Mouse (Mus musculus): ENCODE measurements around the gene Asic1. TPM values are rescaled to one million over a fixed set of nuclear protein-coding genes. Genes with fewer than 3 reads are reported as not detected.
A peak's percentile ranks its signal among the peaks of the same experiment; 100 is the strongest.
"Not testable (repeated sequence)": the region's sequence is repeated elsewhere in the genome, so short reads cannot be mapped to it uniquely, and the experiment has no call there.

Gene Asic1
- total RNA-seq, 2 experiments from 2014 or later, result 29.6 to 32.0 TPM

GRCm38 (mm10) chr15:99717386-99718334, 47.5 kb downstream of the Asic1 start, which contains the start of gene Gpd1:
Gene Gpd1, plus strand, starts transcription at chr15:99717515.
- DNase-seq (ENCODE audit: extremely low spot score in 1 of 2, low spot score in 1 of 2), result peak; percentile 63 to 66

DNA sequence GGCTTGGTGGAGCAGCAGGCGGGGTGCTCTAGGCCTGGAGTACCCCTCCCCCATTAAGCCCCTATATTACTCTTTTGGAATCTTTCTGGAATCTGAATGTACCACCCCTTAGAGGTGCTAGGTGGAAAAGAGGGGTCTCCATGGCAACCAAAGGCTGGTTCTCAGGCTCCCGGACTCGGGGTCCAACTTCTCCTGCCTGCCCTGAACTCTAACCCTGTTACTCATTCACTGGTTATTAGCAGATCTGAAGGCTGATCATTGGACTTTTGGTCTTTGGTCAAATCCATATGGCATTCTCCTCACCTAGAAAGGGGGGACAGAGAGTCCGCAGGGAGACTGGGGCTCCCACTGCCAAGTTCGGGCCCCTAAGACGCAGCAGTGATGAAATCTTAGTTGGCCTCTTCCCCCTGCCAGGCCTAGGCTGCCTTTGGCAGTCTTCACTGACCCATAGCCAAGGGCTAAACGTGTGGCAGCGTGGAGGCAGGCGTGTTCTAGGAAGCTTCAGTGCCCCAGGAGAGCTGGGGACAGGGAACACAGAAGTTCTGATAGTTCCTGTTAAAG, 48.4 kb downstream of the Asic1 start:
- DNase-seq (ENCODE audit: extremely low spot score in 1 of 2, low spot score in 1 of 2), result no peak

DNA sequence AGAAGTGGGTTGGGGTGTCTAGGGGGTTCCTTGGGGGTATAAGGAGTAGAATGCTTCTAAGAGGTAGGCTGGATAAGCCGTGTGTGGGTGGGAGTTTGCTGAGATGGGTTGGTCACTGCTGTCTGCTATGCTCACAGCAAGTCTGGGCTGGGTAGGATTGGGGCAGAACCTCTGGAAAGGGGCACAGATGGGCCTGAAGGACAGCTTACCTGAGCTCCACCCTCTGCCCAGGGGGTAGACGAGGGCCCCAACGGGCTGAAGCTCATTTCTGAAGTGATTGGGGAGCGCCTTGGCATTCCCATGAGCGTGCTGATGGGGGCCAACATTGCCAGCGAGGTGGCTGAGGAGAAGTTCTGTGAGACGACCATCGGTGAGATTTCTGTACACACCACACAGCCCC, 49.7 kb downstream of the Asic1 start:
- no peak for DNase-seq (ENCODE audit: extremely low spot score in 1 of 2, low spot score in 1 of 2)

GRCm38 (mm10) chr15:99721921-99722743, 52.0 kb downstream of the Asic1 start:
- DNase-seq (ENCODE audit: extremely low spot score in 1 of 2, low spot score in 1 of 2), result no peak

DNA sequence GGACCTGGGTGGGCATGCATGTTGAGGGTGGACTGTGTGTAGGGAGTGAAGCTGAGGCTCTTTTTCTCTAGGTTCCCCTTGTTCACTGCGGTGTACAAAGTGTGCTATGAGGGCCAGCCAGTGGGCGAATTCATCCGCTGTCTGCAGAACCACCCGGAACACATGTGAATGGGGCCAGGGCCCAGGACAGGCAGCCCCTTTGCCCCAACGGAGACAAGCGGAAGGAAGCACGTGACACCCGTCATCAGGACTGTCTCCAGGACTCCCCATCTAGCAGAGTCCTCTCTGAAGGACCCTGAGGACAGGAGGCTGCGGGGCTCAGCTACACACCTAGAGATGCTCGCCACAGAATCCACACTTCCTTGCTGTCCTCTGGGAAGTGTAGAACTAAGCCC, 52.9 kb downstream of the Asic1 start:
- no peak for DNase-seq (ENCODE audit: extremely low spot score in 1 of 2, low spot score in 1 of 2)

- peak in 1 of 2 experiments; percentile 40 for DNase-seq (ENCODE audit: extremely low spot score in 1 of 2, low spot score in 1 of 2)
Measured at GRCm38 (mm10) chr15:99723515-99724291, 53.5 kb downstream of the Asic1 start.

DNA sequence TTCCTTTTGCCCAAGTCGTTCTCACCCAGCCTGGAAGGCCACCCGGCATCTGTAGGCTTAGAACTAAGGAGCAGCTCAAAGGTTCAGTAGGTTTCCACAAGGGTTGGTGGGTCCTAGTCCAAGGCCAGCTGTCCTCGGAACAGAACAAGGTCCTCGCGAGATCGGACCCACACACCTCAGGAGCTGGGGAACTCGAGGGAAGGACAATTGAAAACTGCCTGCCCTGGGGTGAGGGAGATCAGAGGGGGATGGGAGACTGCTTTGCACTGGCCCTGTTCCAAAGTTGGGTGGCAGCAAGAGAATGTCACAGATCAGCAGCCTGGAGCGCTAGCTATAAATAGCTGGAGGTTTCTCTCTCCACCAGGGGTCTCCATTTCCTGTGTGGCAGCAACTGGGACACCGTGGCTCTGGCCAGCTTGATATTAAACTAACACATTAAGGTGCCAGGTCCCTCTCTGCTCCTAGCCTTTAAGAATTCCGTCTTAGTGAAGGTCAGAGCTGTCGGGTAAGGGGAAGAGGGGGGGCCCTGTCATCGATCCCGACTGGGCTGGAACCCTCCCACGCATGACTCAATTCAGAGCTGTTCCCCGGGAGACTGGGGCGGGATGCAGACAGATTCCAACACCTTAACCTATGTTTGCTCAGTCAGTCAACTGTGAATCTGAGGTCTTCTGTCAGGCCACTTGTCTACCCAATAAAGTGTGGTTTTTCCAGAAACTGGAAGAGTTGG, 54.3 kb downstream of the Asic1 start:
- peak; percentile 56 to 65 for DNase-seq (ENCODE audit: extremely low spot score in 1 of 2, low spot score in 1 of 2)

GRCm38 (mm10) chr15:99725341-99726155, 55.4 kb downstream of the Asic1 start, which contains the start of gene Cox14:
Gene Cox14, plus strand, starts transcription at chr15:99725618.
- peak; percentile 89 to 93 for DNase-seq (ENCODE audit: extremely low spot score in 1 of 2, low spot score in 1 of 2)

DNA sequence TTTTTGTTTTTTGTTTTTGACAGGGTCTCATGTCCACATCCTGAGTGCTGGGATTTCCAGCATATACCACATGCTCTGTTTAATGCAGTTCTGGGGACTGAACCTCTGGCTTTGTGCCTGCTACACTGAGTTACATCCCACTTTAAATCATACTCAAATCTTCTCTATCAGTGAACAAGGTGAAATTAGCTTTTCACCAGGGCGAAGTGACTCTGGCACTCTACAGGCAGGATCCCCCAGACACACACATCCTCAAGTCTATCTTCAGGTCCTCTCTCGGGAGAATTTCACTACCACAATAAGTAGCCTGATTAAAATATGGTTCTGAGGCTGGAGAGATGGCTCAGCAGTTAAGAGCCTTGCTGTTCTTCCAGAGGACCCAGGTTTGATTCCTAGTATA, 56.4 kb downstream of the Asic1 start:
- no peak for DNase-seq (ENCODE audit: extremely low spot score in 1 of 2, low spot score in 1 of 2)

DNA sequence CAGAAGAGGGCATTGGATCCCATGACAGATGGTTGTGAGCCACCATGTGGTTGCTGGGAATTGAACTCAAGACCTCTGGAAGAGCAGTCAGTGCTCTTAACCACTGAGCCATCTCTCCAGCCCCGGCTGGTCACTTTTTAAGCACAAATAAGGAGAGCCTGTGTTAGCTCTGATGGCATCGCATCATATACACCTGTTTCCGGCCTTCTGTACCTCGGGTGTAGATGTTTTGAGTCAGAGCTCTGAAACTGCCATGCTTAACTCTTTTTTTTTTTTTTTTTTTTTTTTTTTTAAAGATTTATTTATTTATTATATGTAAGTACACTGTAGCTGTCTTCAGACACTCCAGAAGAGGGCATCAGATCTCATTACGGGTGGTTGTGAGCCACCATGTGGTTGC, 56.9 kb downstream of the Asic1 start:
- DNase-seq (ENCODE audit: extremely low spot score in 1 of 2, low spot score in 1 of 2), result not testable (repeated sequence)

GRCm38 (mm10) chr15:99727525-99727924, 57.4 kb downstream of the Asic1 start:
- no peak for DNase-seq (ENCODE audit: extremely low spot score in 1 of 2, low spot score in 1 of 2)

DNA sequence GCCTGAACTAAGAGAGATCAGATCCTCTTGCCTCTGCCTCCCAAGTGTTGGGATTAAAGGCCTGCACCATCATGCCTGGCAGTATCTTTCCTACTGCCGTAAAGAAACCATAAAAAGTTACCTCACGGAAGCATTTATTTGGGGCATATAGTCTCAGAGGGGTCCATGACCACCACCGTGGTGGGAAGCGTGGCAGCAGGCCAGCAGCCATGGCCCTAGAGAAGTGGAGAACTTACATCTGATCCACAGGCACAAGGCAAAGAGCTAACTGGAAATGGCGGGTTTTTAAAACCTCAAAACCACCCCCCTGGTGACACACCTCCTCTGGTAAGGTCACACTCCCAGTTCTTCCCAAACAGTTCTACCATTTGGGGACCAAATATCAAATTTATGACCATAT, 58.0 kb downstream of the Asic1 start:
- DNase-seq (ENCODE audit: extremely low spot score in 1 of 2, low spot score in 1 of 2), result no peak

GRCm38 (mm10) chr15:99729056-99729783, 59.1 kb downstream of the Asic1 start:
- DNase-seq (ENCODE audit: extremely low spot score in 1 of 2, low spot score in 1 of 2), result no peak

DNA sequence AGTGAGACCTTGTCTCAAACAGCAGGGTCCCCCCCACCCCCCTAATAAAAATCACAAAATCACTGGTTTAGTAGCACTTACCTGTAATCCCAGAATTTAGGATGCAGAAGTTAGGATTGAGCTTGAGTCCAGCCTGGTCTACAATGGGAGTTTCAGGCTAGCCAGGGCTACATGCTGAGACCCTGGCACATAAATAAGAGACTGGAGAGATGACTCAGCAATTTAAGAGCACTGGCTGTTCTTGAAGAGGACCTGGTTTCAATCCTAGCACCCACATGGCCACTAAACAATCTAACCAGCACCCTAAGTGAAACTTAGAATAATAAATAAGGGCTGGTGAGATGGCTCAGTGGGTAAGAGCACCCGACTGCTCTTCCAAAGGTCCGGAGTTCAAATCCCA, 61.0 kb downstream of the Asic1 start:
- DNase-seq (ENCODE audit: extremely low spot score in 1 of 2, low spot score in 1 of 2), result no peak

DNA sequence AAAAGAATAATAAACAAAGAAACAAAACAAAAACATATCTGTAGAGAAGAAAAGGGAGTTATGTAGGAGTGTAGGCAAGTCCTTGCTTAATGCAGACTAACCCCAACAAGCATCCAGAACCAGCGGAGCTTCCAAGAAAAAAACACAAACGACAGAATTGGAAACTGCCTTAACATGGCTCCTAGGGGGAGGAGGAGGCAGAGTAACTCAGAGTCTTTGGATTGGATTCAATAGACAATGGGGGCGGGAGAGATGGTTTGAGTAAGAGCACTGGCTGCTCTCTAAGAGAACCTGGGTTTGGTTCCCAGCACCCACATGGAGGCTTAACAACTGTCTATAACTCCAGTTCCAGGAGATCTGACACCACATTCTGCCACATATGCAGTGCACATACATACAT, 61.5 kb downstream of the Asic1 start:
- DNase-seq (ENCODE audit: extremely low spot score in 1 of 2, low spot score in 1 of 2), result no peak

GRCm38 (mm10) chr15:99733186-99733585, 63.0 kb downstream of the Asic1 start:
- DNase-seq (ENCODE audit: extremely low spot score in 1 of 2, low spot score in 1 of 2), result no peak

- peak; percentile 100 for DNase-seq (ENCODE audit: extremely low spot score in 1 of 2, low spot score in 1 of 2)
Measured at GRCm38 (mm10) chr15:99735631-99736030, 65.5 kb downstream of the Asic1 start.

DNA sequence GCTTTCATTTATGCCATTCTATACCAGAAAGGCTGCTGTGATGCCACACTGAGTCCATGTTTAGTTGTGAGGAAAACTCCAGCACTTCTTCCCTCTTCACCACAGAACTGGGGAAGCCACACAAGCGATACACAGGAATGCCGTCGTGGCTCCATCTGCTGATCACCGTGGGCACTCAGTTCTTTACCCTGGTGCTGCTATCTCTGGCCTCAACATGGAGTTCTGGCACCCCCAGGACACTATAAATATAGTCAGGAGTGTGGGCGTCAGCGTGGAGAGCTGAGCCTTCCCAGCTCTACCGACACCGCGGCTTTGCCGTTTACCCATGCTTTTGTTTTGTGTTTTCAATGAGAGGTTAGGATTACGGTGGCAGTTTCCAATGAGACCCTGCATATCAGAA, 66.5 kb downstream of the Asic1 start:
- DNase-seq (ENCODE audit: extremely low spot score in 1 of 2, low spot score in 1 of 2), result no peak
